Mouse (Mus musculus) kidney, adult 18-20 months (tissue): Measurements from ENCODE around the gene Clca2.
"Not testable (repeated sequence)": the region's sequence is repeated elsewhere in the genome, so short reads cannot be mapped to it uniquely, and the experiment has no call there.

Source experiments
- DNase-seq: peaks from one replicate; pipeline ENCODE4 v3.0.0; 2021

Gene Clca2

GRCm38 (mm10) chr3:145083081-145083480, 16.2 kb downstream of the Clca2 start:
- DNase-seq, result no peak

- DNase-seq, result no peak
These were observed 18.3 kb downstream of the Clca2 start for GRCm38 (mm10) chr3:145080904-145081303.

- DNase-seq, result no peak
These were observed 20.8 kb downstream of the Clca2 start for GRCm38 (mm10) chr3:145078405-145078804.

GRCm38 (mm10) chr3:145072339-145072738, 26.9 kb downstream of the Clca2 start:
- no peak for DNase-seq

- no peak for DNase-seq
These were observed 30.3 kb downstream of the Clca2 start for GRCm38 (mm10) chr3:145068964-145069363.

- not testable (repeated sequence) for DNase-seq
These were observed 44.1 kb downstream of the Clca2 start for GRCm38 (mm10) chr3:145055138-145055537.

- no peak for DNase-seq
These were observed 49.4 kb downstream of the Clca2 start for GRCm38 (mm10) chr3:145049820-145050219.

- no peak for DNase-seq
These were observed 60.4 kb downstream of the Clca2 start for GRCm38 (mm10) chr3:145038813-145039212.

GRCm38 (mm10) chr3:145032676-145033075, 66.6 kb downstream of the Clca2 start, which contains the start of gene Clca1:
Gene Clca1, minus strand, starts transcription at chr3:145032776.
- DNase-seq, result no peak

GRCm38 (mm10) chr3:145028036-145028435, 71.2 kb downstream of the Clca2 start:
- DNase-seq, result no peak

- peak; percentile 54 for DNase-seq
These were observed 72.5 kb downstream of the Clca2 start for GRCm38 (mm10) chr3:145026750-145027149.
